Mouse (Mus musculus): ENCODE measurements around the gene Gm20388. TPM values are rescaled to one million over a fixed set of nuclear protein-coding genes. Genes with fewer than 3 reads are reported as not detected.

The Gm20388 gene
- polyA plus RNA-seq, 1 experiment from 2014 or later = 5.3 TPM

GRCm38 (mm10) chr8:122567361-122568108, 2656.9 kb downstream of the Gm20388 start, which contains the start of gene Cdt1:
TSS of gene Cdt1 (plus strand) at chr8:122568015.
- WGBS = under 1% methylated on average over 62 of the region's 62 CpGs
- DNase-seq (ENCODE audit: low spot score) (peak; percentile 98), ATAC-seq (replicated peaks; ENCODE audit: low FRiP score) (peak; percentile 93)
- peak within 1 kb of the TSS; percentile 98 for H3K27ac ChIP-seq (ENCODE audit: low read depth, low read length)
- H3K27me3 ChIP-seq (replicated peaks; ENCODE audit: control insufficient read depth, insufficient read depth, low read length) = no peaks in the 10 kb centered on the region
- peak within 1 kb of the TSS; percentile 87 for H3K4me2 ChIP-seq
- peak within 1 kb of the TSS; percentile 99 for H3K4me3 ChIP-seq (ENCODE audit: low read depth, low read length)
- peak within 1 kb of the TSS; percentile 99 for H3K9ac ChIP-seq (ENCODE audit: low read depth, low read length)
- H3K9me3 ChIP-seq (ENCODE audit: control insufficient read depth, low read length) = no peaks in the 10 kb centered on the region
- H3K36me3 ChIP-seq (ENCODE audit: control insufficient read depth, insufficient read depth, low read length) = peaks cover 35% of the 10 kb centered on the region
- H3K4me1 ChIP-seq (replicated peaks; ENCODE audit: control insufficient read depth, insufficient read depth, low read length) = peaks cover 32% of the 10 kb centered on the region

- Histone ChIP-seq H3K27ac (ENCODE audit: low read depth, low read length) (peak overlapping the region; percentile 98), H3K36me3 (ENCODE audit: control insufficient read depth, insufficient read depth, low read length) (peaks cover 41% of the 10 kb centered on the region), H3K27me3 (replicated peaks; ENCODE audit: control insufficient read depth, insufficient read depth, low read length) (no peaks in the 10 kb centered on the region), H3K4me3 (ENCODE audit: low read depth, low read length) (peak overlapping the region; percentile 99), H3K9ac (ENCODE audit: low read depth, low read length) (peak overlapping the region; percentile 99), H3K9me3 (ENCODE audit: control insufficient read depth, low read length) (no peaks in the 10 kb centered on the region), H3K4me1 (replicated peaks; ENCODE audit: control insufficient read depth, insufficient read depth, low read length) (peaks cover 37% of the 10 kb centered on the region), H3K4me2 (peak overlapping the region; percentile 87)
- WGBS = under 1% methylated on average over 34 of the region's 34 CpGs
- ATAC-seq (replicated peaks; ENCODE audit: low FRiP score) = peak; percentile 19
- no peak for DNase-seq (ENCODE audit: low spot score)
Measured at GRCm38 (mm10) chr8:122568109-122568504, 2657.5 kb downstream of the Gm20388 start.

GRCm38 (mm10) chr8:122568881-122569309, 2658.3 kb downstream of the Gm20388 start:
- H3K4me3 ChIP-seq (ENCODE audit: low read depth, low read length) = peak overlapping the region; percentile 99
- ATAC-seq (replicated peaks; ENCODE audit: low FRiP score) = no peak
- no peak for DNase-seq (ENCODE audit: low spot score)
- peaks cover 43% of the 10 kb centered on the region for H3K4me1 ChIP-seq (replicated peaks; ENCODE audit: control insufficient read depth, insufficient read depth, low read length)
- peak overlapping the region; percentile 87 for H3K4me2 ChIP-seq
- no peaks in the 10 kb centered on the region for H3K9me3 ChIP-seq (ENCODE audit: control insufficient read depth, low read length)
- H3K36me3 ChIP-seq (ENCODE audit: control insufficient read depth, insufficient read depth, low read length) = peaks cover 41% of the 10 kb centered on the region
- WGBS = 13% methylated on average over 10 of the region's 10 CpGs
- no peaks in the 10 kb centered on the region for H3K27me3 ChIP-seq (replicated peaks; ENCODE audit: control insufficient read depth, insufficient read depth, low read length)
- H3K27ac ChIP-seq (ENCODE audit: low read depth, low read length) = peak overlapping the region; percentile 98
- peak overlapping the region; percentile 99 for H3K9ac ChIP-seq (ENCODE audit: low read depth, low read length)

- peak overlapping the region; percentile 87 for H3K4me2 ChIP-seq
- peaks cover 41% of the 10 kb centered on the region for H3K36me3 ChIP-seq (ENCODE audit: control insufficient read depth, insufficient read depth, low read length)
- WGBS = 61% methylated on average over 9 of the region's 9 CpGs
- ATAC-seq (replicated peaks; ENCODE audit: low FRiP score) = no peak
- H3K9me3 ChIP-seq (ENCODE audit: control insufficient read depth, low read length) = no peaks in the 10 kb centered on the region
- H3K4me1 ChIP-seq (replicated peaks; ENCODE audit: control insufficient read depth, insufficient read depth, low read length) = peaks cover 47% of the 10 kb centered on the region
- H3K4me3 ChIP-seq (ENCODE audit: low read depth, low read length) = peak overlapping the region; percentile 99
- DNase-seq (ENCODE audit: low spot score) = no peak
- no peaks in the 10 kb centered on the region for H3K27me3 ChIP-seq (replicated peaks; ENCODE audit: control insufficient read depth, insufficient read depth, low read length)
- peak overlapping the region; percentile 98 for H3K27ac ChIP-seq (ENCODE audit: low read depth, low read length)
- H3K9ac ChIP-seq (ENCODE audit: low read depth, low read length) = peak overlapping the region; percentile 99
Measured at GRCm38 (mm10) chr8:122569329-122569728, 2658.7 kb downstream of the Gm20388 start.

- 96% methylated on average over 16 of the region's 16 CpGs for WGBS
- Histone ChIP-seq H3K4me2 (peak overlapping the region; percentile 87), H3K9me3 (ENCODE audit: control insufficient read depth, low read length) (no peaks in the 10 kb centered on the region), H3K4me1 (replicated peaks; ENCODE audit: control insufficient read depth, insufficient read depth, low read length) (peaks cover 53% of the 10 kb centered on the region), H3K9ac (ENCODE audit: low read depth, low read length) (no peak overlapping the region), H3K27ac (ENCODE audit: low read depth, low read length) (no peak overlapping the region), H3K4me3 (ENCODE audit: low read depth, low read length) (peak overlapping the region; percentile 99), H3K36me3 (ENCODE audit: control insufficient read depth, insufficient read depth, low read length) (peaks cover 41% of the 10 kb centered on the region), H3K27me3 (replicated peaks; ENCODE audit: control insufficient read depth, insufficient read depth, low read length) (no peaks in the 10 kb centered on the region)
- ATAC-seq (replicated peaks; ENCODE audit: low FRiP score) = no peak
- DNase-seq (ENCODE audit: low spot score) = no peak
Measured at GRCm38 (mm10) chr8:122569996-122570395, 2659.4 kb downstream of the Gm20388 start.

GRCm38 (mm10) chr8:122571153-122571552, 2660.5 kb downstream of the Gm20388 start:
- no peak overlapping the region for H3K4me2 ChIP-seq
- H3K4me1 ChIP-seq (replicated peaks; ENCODE audit: control insufficient read depth, insufficient read depth, low read length) = peaks cover 65% of the 10 kb centered on the region
- H3K9ac ChIP-seq (ENCODE audit: low read depth, low read length) = no peak overlapping the region
- 94% methylated on average over 11 of the region's 11 CpGs for WGBS
- H3K36me3 ChIP-seq (ENCODE audit: control insufficient read depth, insufficient read depth, low read length) = peaks cover 41% of the 10 kb centered on the region
- no peak overlapping the region for H3K27ac ChIP-seq (ENCODE audit: low read depth, low read length)
- no peaks in the 10 kb centered on the region for H3K27me3 ChIP-seq (replicated peaks; ENCODE audit: control insufficient read depth, insufficient read depth, low read length)
- ATAC-seq (replicated peaks; ENCODE audit: low FRiP score) = no peak
- H3K9me3 ChIP-seq (ENCODE audit: control insufficient read depth, low read length) = no peaks in the 10 kb centered on the region
- no peak for DNase-seq (ENCODE audit: low spot score)
- H3K4me3 ChIP-seq (ENCODE audit: low read depth, low read length) = no peak overlapping the region

GRCm38 (mm10) chr8:122571750-122572267, 2661.2 kb downstream of the Gm20388 start:
- Histone ChIP-seq H3K9ac (ENCODE audit: low read depth, low read length) (no peak overlapping the region), H3K9me3 (ENCODE audit: control insufficient read depth, low read length) (no peaks in the 10 kb centered on the region), H3K4me3 (ENCODE audit: low read depth, low read length) (no peak overlapping the region), H3K4me1 (replicated peaks; ENCODE audit: control insufficient read depth, insufficient read depth, low read length) (peaks cover 58% of the 10 kb centered on the region), H3K4me2 (no peak overlapping the region), H3K27ac (ENCODE audit: low read depth, low read length) (no peak overlapping the region), H3K36me3 (ENCODE audit: control insufficient read depth, insufficient read depth, low read length) (peaks cover 41% of the 10 kb centered on the region), H3K27me3 (replicated peaks; ENCODE audit: control insufficient read depth, insufficient read depth, low read length) (no peaks in the 10 kb centered on the region)
- 95% methylated on average over 17 of the region's 17 CpGs for WGBS
- DNase-seq (ENCODE audit: low spot score) (no peak), ATAC-seq (replicated peaks; ENCODE audit: low FRiP score) (no peak)

- Histone ChIP-seq H3K4me1 (replicated peaks; ENCODE audit: control insufficient read depth, insufficient read depth, low read length) (peaks cover 60% of the 10 kb centered on the region), H3K9me3 (ENCODE audit: control insufficient read depth, low read length) (no peaks in the 10 kb centered on the region), H3K27me3 (replicated peaks; ENCODE audit: control insufficient read depth, insufficient read depth, low read length) (no peaks in the 10 kb centered on the region), H3K27ac (ENCODE audit: low read depth, low read length) (no peak overlapping the region), H3K9ac (ENCODE audit: low read depth, low read length) (no peak overlapping the region), H3K4me3 (ENCODE audit: low read depth, low read length) (no peak overlapping the region; the same call in 1 of the 2 replicates), H3K36me3 (ENCODE audit: control insufficient read depth, insufficient read depth, low read length) (peaks cover 41% of the 10 kb centered on the region), H3K4me2 (no peak overlapping the region)
- DNase-seq (ENCODE audit: low spot score) (no peak), ATAC-seq (replicated peaks; ENCODE audit: low FRiP score) (no peak)
- WGBS = 92% methylated on average over 3 of the region's 3 CpGs
Measured at GRCm38 (mm10) chr8:122572751-122573150, 2662.1 kb downstream of the Gm20388 start.
